Mouse (Mus musculus): Measurements from ENCODE around the gene Ice1. TPM values are rescaled to one million over a fixed set of nuclear protein-coding genes. Genes with fewer than 3 reads are reported as not detected.

Gene Ice1
- polyA plus RNA-seq, 2 experiments: 5.9 to 9.6 TPM

GRCm38 (mm10) chr13:70532719-70533118, 104.7 kb downstream of the Ice1 start:
- 65% methylated on average over 10 of the region's 10 CpGs for WGBS (ENCODE audit: insufficient replicate concordance)
- Histone ChIP-seq H3K4me2 (ENCODE audit: low read depth) (no peak overlapping the region), H3K9ac (replicated peaks) (no peak overlapping the region), H3K27me3 (ENCODE audit: control insufficient read depth, insufficient read depth, low read length) (no peaks in the 10 kb centered on the region), H3K27ac (no peak overlapping the region), H3K36me3 (replicated peaks; ENCODE audit: control insufficient read depth, insufficient read depth, low read depth) (no peaks in the 10 kb centered on the region), H3K4me1 (replicated peaks; ENCODE audit: control insufficient read depth in 2 of 2, insufficient read depth in 2 of 2, low read length in 1 of 2) (no peaks in the 10 kb centered on the region), H3K4me3 (ENCODE audit: insufficient read depth in 1 of 2, low read depth in 2 of 2, low read length in 2 of 2) (no peak overlapping the region), H3K9me3 (ENCODE audit: control insufficient read depth, low read length) (no peaks in the 10 kb centered on the region)
- ATAC-seq (ENCODE audit: insufficient read depth) (no peak), DNase-seq (ENCODE audit: low read depth in 3 of 3, low spot score in 3 of 3) (no peak)
- TF ChIP-seq CTCF (IDR thresholded peaks at IDR 0.05; ENCODE audit: low read depth): no peak

GRCm38 (mm10) chr13:70517651-70518050, 119.8 kb downstream of the Ice1 start:
- TF ChIP-seq EP300 (IDR thresholded peaks at IDR 0.05; ENCODE audit: low read depth) (no peak), CTCF (IDR thresholded peaks at IDR 0.05; ENCODE audit: low read depth) (no peak)
- Histone ChIP-seq H3K4me1 (replicated peaks; ENCODE audit: control insufficient read depth in 2 of 2, insufficient read depth in 2 of 2, low read length in 1 of 2) (no peaks in the 10 kb centered on the region), H3K4me3 (ENCODE audit: insufficient read depth in 1 of 2, low read depth in 2 of 2, low read length in 2 of 2) (no peak overlapping the region), H3K36me3 (replicated peaks; ENCODE audit: control insufficient read depth, insufficient read depth, low read depth) (no peaks in the 10 kb centered on the region), H3K27ac (no peak overlapping the region), H3K9ac (replicated peaks) (no peak overlapping the region), H3K9me3 (ENCODE audit: control insufficient read depth, low read length) (no peaks in the 10 kb centered on the region), H3K27me3 (ENCODE audit: control insufficient read depth, insufficient read depth, low read length) (no peaks in the 10 kb centered on the region), H3K4me2 (ENCODE audit: low read depth) (no peak overlapping the region)
- DNase-seq (ENCODE audit: low read depth in 3 of 3, low spot score in 3 of 3) (no peak), ATAC-seq (ENCODE audit: insufficient read depth) (no peak)
- WGBS (ENCODE audit: insufficient replicate concordance): 41% methylated on average over 2 of the region's 2 CpGs

DNA sequence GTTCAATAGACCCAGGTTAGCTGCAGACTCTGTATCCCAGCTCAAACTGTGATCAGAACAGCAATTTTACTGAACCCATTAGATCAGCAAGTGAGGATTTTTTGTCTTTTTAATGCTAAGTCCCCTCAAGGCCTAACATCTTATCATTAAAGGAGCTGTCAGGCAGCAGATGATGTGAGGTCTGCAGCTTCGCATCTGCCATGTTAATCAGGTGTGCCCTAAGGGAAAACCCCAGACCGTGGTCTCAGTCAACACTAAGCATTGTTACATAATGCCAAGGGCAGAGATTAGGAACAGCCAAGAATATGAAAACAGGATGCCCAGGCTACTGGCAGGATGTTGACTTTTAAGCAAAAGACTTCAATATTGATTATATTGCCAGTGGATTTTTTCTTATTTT, 122.4 kb downstream of the Ice1 start:
- WGBS (ENCODE audit: insufficient replicate concordance): 41% methylated on average over 2 of the region's 2 CpGs
- H3K9me3 ChIP-seq (ENCODE audit: control insufficient read depth, low read length): no peaks in the 10 kb centered on the region

GRCm38 (mm10) chr13:70510199-70510598, 127.2 kb downstream of the Ice1 start:
- H3K4me1 ChIP-seq (replicated peaks; ENCODE audit: control insufficient read depth in 2 of 2, insufficient read depth in 2 of 2, low read length in 1 of 2): no peaks in the 10 kb centered on the region
- no peak overlapping the region for H3K27ac ChIP-seq
- H3K27me3 ChIP-seq (ENCODE audit: control insufficient read depth, insufficient read depth, low read length): no peaks in the 10 kb centered on the region
- H3K4me3 ChIP-seq (ENCODE audit: insufficient read depth in 1 of 2, low read depth in 2 of 2, low read length in 2 of 2): no peak overlapping the region
- no peaks in the 10 kb centered on the region for H3K9me3 ChIP-seq (ENCODE audit: control insufficient read depth, low read length)
- H3K9ac ChIP-seq (replicated peaks): no peak overlapping the region
- ATAC-seq (ENCODE audit: insufficient read depth): no peak
- no peak overlapping the region for H3K4me2 ChIP-seq (ENCODE audit: low read depth)
- TF ChIP-seq EP300 (IDR thresholded peaks at IDR 0.05; ENCODE audit: low read depth): no peak
- 0 out of 2 replicates have a peak, but pooled peaks have one; percentile 12 for TF ChIP-seq CTCF (IDR thresholded peaks at IDR 0.05; ENCODE audit: low read depth)
- DNase-seq (ENCODE audit: low read depth in 3 of 3, low spot score in 3 of 3): no peak
- no peaks in the 10 kb centered on the region for H3K36me3 ChIP-seq (replicated peaks; ENCODE audit: control insufficient read depth, insufficient read depth, low read depth)
- 48% methylated on average over 5 of the region's 5 CpGs for WGBS (ENCODE audit: insufficient replicate concordance)

More for the DNA sequence above, 122.4 kb downstream of the Ice1 start:
- ATAC-seq (ENCODE audit: insufficient read depth) (no peak), DNase-seq (ENCODE audit: low read depth in 3 of 3, low spot score in 3 of 3) (no peak)
- no peak for TF ChIP-seq EP300 (IDR thresholded peaks at IDR 0.05; ENCODE audit: low read depth)
- no peak for TF ChIP-seq CTCF (IDR thresholded peaks at IDR 0.05; ENCODE audit: low read depth)
- Histone ChIP-seq H3K4me2 (ENCODE audit: low read depth) (no peak overlapping the region), H3K36me3 (replicated peaks; ENCODE audit: control insufficient read depth, insufficient read depth, low read depth) (no peaks in the 10 kb centered on the region), H3K27ac (no peak overlapping the region), H3K4me3 (ENCODE audit: insufficient read depth in 1 of 2, low read depth in 2 of 2, low read length in 2 of 2) (no peak overlapping the region), H3K4me1 (replicated peaks; ENCODE audit: control insufficient read depth in 2 of 2, insufficient read depth in 2 of 2, low read length in 1 of 2) (no peaks in the 10 kb centered on the region), H3K9ac (replicated peaks) (no peak overlapping the region), H3K27me3 (ENCODE audit: control insufficient read depth, insufficient read depth, low read length) (no peaks in the 10 kb centered on the region)

DNA sequence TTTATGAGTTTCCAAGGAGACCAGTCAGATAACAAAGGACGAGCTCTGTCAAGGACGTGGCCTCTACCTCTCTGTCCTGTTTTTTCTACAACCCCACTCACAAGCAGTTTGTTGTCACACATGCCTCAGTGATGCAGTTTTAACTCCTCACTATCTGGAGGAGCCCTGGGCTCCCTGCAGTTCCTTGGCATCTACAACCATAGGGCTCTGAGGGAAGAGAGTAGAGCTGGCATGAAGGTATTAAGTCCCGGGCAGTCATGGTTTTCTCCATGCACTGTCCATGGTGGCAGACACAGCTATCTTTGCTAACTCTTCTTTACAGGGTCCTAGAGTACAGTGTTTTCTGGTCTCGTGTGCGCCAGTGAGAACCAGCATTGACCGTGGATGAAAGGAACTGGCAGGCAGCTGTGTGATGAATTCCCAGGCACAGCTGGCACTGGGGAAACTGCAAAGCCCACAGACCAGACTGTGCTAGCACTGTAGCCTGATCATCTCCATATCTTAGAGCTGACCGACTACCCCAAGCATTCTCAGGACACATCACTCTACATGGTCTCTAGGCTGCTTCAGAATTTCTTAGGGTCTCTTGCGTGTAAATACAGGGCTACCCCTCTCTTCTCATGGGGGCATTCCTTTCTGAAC, 127.9 kb downstream of the Ice1 start:
- no peak overlapping the region for H3K4me2 ChIP-seq (ENCODE audit: low read depth)
- no peaks in the 10 kb centered on the region for H3K36me3 ChIP-seq (replicated peaks; ENCODE audit: control insufficient read depth, insufficient read depth, low read depth)
- H3K9ac ChIP-seq (replicated peaks): no peak overlapping the region
- no peak for ATAC-seq (ENCODE audit: insufficient read depth)
- no peak overlapping the region for H3K27ac ChIP-seq
- no peaks in the 10 kb centered on the region for H3K4me1 ChIP-seq (replicated peaks; ENCODE audit: control insufficient read depth in 2 of 2, insufficient read depth in 2 of 2, low read length in 1 of 2)
- no peaks in the 10 kb centered on the region for H3K27me3 ChIP-seq (ENCODE audit: control insufficient read depth, insufficient read depth, low read length)
- 66% methylated on average over 8 of the region's 8 CpGs for WGBS (ENCODE audit: insufficient replicate concordance)
- TF ChIP-seq EP300 (IDR thresholded peaks at IDR 0.05; ENCODE audit: low read depth) (no peak), CTCF (IDR thresholded peaks at IDR 0.05; ENCODE audit: low read depth) (no peak)
- no peak for DNase-seq (ENCODE audit: low read depth in 3 of 3, low spot score in 3 of 3)
- no peaks in the 10 kb centered on the region for H3K9me3 ChIP-seq (ENCODE audit: control insufficient read depth, low read length)
- H3K4me3 ChIP-seq (ENCODE audit: insufficient read depth in 1 of 2, low read depth in 2 of 2, low read length in 2 of 2): no peak overlapping the region

Data from liver, embryonic 14.5 days (tissue).